Mouse (Mus musculus) kidney, embryonic 14.5 days (tissue): ENCODE data around the gene Mrm1. TPM values are rescaled to one million over a fixed set of nuclear protein-coding genes. Genes with fewer than 3 reads are reported as not detected.
A peak's percentile ranks its signal among the peaks of the same experiment; 100 is the strongest.
"Not testable (repeated sequence)": the region's sequence is repeated elsewhere in the genome, so short reads cannot be mapped to it uniquely, and the experiment has no call there.

Experiments
- ATAC-seq: fragments of 200-750 bp; cut with Nextera tagmentation; 2 replicates; pipeline ENCODE4 v1.8.0; 2017; ENCODE audit warnings: moderate number of reproducible peaks, mild to moderate bottlenecking, moderate TSS enrichment, moderate library complexity; ENCODE audit not compliant: low FRiP score, low TSS enrichment
- H3K27ac ChIP-seq: fragments of 300-500 bp; sonication (generic); 2 replicates; pipeline ENCODE4 v1.5.1; 2014; ENCODE audit warnings: low read depth, mild to moderate bottlenecking, low read length, moderate library complexity, mixed read lengths
- H3K27me3 ChIP-seq: fragments of 300-500 bp; sonication (generic); 2 replicates; pipeline ENCODE4 v1.6.1; 2014; ENCODE audit warnings: mild to moderate bottlenecking, low read length; ENCODE audit not compliant: control insufficient read depth, insufficient read depth
- H3K36me3 ChIP-seq: fragments of 300-500 bp; sonication (generic); 2 replicates; pipeline ENCODE4 v1.6.1; 2014; ENCODE audit warnings: low read length, mixed read lengths; ENCODE audit not compliant: control insufficient read depth, insufficient read depth
- H3K4me1 ChIP-seq: fragments of 300-500 bp; sonication (generic); 2 replicates; pipeline ENCODE4 v1.6.1; 2014; ENCODE audit warnings: low read length, mixed read lengths; ENCODE audit not compliant: control insufficient read depth, insufficient read depth
- H3K4me2 ChIP-seq: fragments of 300-500 bp; sonication (generic); replicated peaks from 2 replicates; pipeline ENCODE4 v1.6.1; 2014; ENCODE audit warnings: low read depth, mild to moderate bottlenecking, low read length
- H3K4me3 ChIP-seq: fragments of 300-500 bp; sonication (generic); 2 replicates; pipeline ENCODE4 v1.5.1; 2014; ENCODE audit warnings: mild to moderate bottlenecking, low read length
- H3K9ac ChIP-seq: fragments of 300-500 bp; sonication (generic); 2 replicates; pipeline ENCODE4 v1.6.1; 2014; ENCODE audit warnings: low read depth, mild to moderate bottlenecking, low read length, moderate library complexity
- H3K9me3 ChIP-seq: fragments of 300-500 bp; sonication (generic); 2 replicates; pipeline ENCODE4 v1.6.1; 2016; ENCODE audit warnings: low read length; ENCODE audit not compliant: control insufficient read depth
- WGBS: fragments of 180-500 bp; shearing (Covaris S2); extraction: QIAGEN DNeasy Blood & Tissue Kit; methylation state at CpG from one replicate; pipeline ENCODE4 v1.1.7; 2014; 5-methylcytosine and 5-hydroxymethylcytosine counted together
- polyA plus RNA-seq: library from polyadenylated mRNA; unstranded; fragments of >200 nt; fragmentation: Nextera tagmentation; extraction: Ambion mirVana; gene quantifications from 2 replicates; pipeline ENCODE4 v1.2.1, GENCODE M21; 2014

Gene Mrm1
- polyA plus RNA-seq, 1 experiment from 2014 or later, result 12.6 TPM

- peak overlapping the region; percentile 83 for H3K4me3 ChIP-seq
- not testable (repeated sequence) for H3K27me3 ChIP-seq, H3K4me1 ChIP-seq, ATAC-seq, H3K9me3 ChIP-seq
- peak overlapping the region; percentile 82 for H3K27ac ChIP-seq
- H3K4me2 ChIP-seq, result peak overlapping the region; percentile 95
- H3K36me3 ChIP-seq, result peaks cover 31% of the 10 kb centered on the region
- H3K9ac ChIP-seq, result peak overlapping the region; percentile 81; the same call in 1 of the 2 replicates
- 76% methylated on average over 11 of the region's 11 CpGs for WGBS
Observed at GRCm38 (mm10) chr11:84829495-84829894, 10.2 kb upstream of the Mrm1 start.

DNA sequence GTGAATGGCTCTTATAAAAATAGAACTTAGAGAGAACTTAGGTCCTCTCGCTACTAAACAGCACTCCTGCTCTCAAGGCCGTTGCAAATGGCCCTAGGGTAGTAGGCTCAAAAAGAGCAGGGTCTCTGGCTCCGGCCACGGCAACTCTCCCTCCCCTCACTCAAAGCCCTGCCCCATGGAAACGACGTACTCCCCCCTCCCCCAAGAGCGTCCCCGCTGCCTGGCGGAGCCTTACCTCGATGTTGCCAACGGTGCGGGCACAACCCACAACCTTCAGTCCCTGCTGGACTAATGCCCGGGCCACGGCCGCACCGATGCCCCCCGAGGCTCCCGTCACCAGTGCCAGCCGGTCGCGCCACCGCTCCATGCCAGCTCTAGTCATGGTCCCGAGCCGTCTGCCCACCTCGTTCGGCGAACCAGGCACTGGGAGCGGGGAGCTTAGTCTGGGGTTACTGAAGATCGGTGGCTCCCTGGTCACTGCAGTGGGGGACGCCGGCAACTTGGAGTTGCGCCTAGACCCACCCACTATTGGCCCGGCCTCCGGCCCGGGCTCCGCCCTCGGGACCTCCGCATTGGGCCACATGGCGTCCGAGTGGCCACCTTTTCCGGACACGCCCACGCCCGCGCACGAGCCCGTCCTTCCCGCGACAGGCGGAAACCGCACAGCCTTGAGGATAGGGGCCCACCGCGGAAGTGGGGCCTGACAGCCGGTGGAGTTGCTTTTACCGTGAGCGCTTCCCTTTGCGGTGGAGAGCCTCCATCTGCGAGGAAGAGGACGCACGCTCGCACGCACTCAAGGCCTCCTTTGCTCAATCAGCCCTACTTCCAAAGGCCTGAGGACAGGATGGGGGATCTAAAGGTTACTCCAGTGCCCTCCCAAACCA lies 9.4 kb upstream of the Mrm1 start, which contains the start of gene Dhrs11:
Gene Dhrs11 (minus strand): TSS at position 479 of the 884 bp plus-strand sequence.
- under 1% methylated on average over 62 of the region's 62 CpGs for WGBS
- Histone ChIP-seq H3K4me3 (peak within 1 kb of the TSS; percentile 83), H3K9me3 (no peaks in the 10 kb centered on the region), H3K27me3 (no peaks in the 10 kb centered on the region), H3K27ac (peak within 1 kb of the TSS; percentile 82), H3K36me3 (peaks cover 24% of the 10 kb centered on the region), H3K4me2 (peak within 1 kb of the TSS; percentile 95), H3K4me1 (0 out of 2 replicates have a peak, but pooled peaks cover 5% of the 10 kb centered on the region), H3K9ac (peak within 1 kb of the TSS; percentile 81)
- peak; percentile 97 for ATAC-seq

DNA sequence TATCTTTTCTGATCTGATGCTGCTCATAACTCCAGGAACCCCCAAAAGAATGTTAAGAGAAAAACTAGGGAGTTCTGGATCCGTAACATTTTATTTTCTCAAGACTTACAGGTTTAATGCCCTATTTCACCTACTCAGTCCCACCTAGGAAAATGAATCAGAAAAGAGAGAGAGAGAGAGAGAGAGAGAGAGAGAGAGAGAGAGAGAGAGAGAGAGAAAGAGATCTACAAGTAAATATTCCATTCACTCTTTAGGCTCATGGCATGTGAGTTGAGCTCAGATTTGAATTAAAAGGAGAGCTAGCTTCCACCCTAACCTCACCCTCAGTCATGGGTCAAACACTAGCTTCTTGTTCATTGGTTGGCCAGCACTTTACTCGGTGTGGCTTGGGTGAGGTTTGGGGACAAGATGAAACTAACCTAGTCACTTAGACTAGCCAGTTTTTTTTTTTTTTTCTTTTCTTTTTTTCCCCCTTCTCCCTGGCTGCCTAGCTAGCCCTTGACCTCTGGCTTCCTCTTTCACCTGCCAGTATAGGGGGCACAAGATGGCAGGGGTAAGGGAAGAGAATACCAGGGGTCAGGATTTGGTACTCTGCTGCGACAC lies 8.7 kb upstream of the Mrm1 start:
- Histone ChIP-seq H3K9ac (peak overlapping the region; percentile 81; the same call in 1 of the 2 replicates), H3K27ac (no peak overlapping the region), H3K27me3 (no peaks in the 10 kb centered on the region), H3K4me1 (0 out of 2 replicates have a peak, but pooled peaks cover 5% of the 10 kb centered on the region), H3K4me3 (peak overlapping the region; percentile 83), H3K4me2 (peak overlapping the region; percentile 95), H3K9me3 (no peaks in the 10 kb centered on the region), H3K36me3 (peaks cover 18% of the 10 kb centered on the region)
- WGBS, result 43% methylated on average over 3 of the region's 3 CpGs
- no peak for ATAC-seq

DNA sequence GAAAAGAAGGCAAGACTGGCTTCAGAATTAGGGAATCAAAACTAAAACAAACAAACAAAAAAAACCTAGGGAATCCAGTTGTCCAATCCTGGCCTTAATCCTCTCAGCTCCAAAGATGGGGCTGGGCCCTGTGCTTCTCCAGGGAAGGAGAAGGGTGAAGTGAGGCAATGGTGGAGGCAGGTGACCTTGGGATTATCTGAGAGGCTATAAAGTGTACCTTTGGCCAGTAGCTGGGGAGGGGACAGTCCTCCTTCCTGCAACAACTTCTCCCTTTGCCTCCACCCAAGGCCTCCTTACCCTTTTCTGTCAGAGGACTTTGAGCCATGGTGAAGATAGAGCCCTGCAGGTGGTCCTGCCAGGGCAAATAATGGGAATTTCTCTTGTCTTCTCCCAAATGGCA lies 8.2 kb upstream of the Mrm1 start:
- H3K36me3 ChIP-seq, result peaks cover 13% of the 10 kb centered on the region
- H3K4me2 ChIP-seq, result no peak overlapping the region
- H3K27me3 ChIP-seq, result no peaks in the 10 kb centered on the region
- H3K27ac ChIP-seq, result no peak overlapping the region
- H3K4me1 ChIP-seq, result 0 out of 2 replicates have a peak, but pooled peaks cover 5% of the 10 kb centered on the region
- no peak for ATAC-seq
- no peak overlapping the region for H3K4me3 ChIP-seq
- H3K9me3 ChIP-seq, result no peaks in the 10 kb centered on the region
- H3K9ac ChIP-seq, result no peak overlapping the region

GRCm38 (mm10) chr11:84826185-84826584 lies 6.9 kb upstream of the Mrm1 start:
- H3K4me3 ChIP-seq, result no peak overlapping the region
- no peak for ATAC-seq
- H3K27me3 ChIP-seq, result no peaks in the 10 kb centered on the region
- H3K4me2 ChIP-seq, result no peak overlapping the region
- 0 out of 2 replicates have a peak, but pooled peaks cover 5% of the 10 kb centered on the region for H3K4me1 ChIP-seq
- 54% methylated on average over 3 of the region's 3 CpGs for WGBS
- H3K9me3 ChIP-seq, result no peaks in the 10 kb centered on the region
- H3K9ac ChIP-seq, result no peak overlapping the region
- 0 out of 2 replicates have a peak, but pooled peaks cover 4% of the 10 kb centered on the region for H3K36me3 ChIP-seq
- no peak overlapping the region for H3K27ac ChIP-seq

GRCm38 (mm10) chr11:84825261-84825807 lies 6.0 kb upstream of the Mrm1 start:
- no peak for ATAC-seq
- no peaks in the 10 kb centered on the region for H3K9me3 ChIP-seq
- no peaks in the 10 kb centered on the region for H3K36me3 ChIP-seq
- WGBS, result 78% methylated on average over 10 of the region's 10 CpGs
- no peak overlapping the region for H3K27ac ChIP-seq
- no peak overlapping the region for H3K9ac ChIP-seq
- no peak overlapping the region for H3K4me2 ChIP-seq
- H3K4me3 ChIP-seq, result no peak overlapping the region
- no peaks in the 10 kb centered on the region for H3K27me3 ChIP-seq
- 0 out of 2 replicates have a peak, but pooled peaks cover 5% of the 10 kb centered on the region for H3K4me1 ChIP-seq

- no peak overlapping the region for H3K27ac ChIP-seq
- no peaks in the 10 kb centered on the region for H3K9me3 ChIP-seq
- no peak overlapping the region for H3K9ac ChIP-seq
- no peaks in the 10 kb centered on the region for H3K27me3 ChIP-seq
- H3K4me1 ChIP-seq, result 0 out of 2 replicates have a peak, but pooled peaks cover 5% of the 10 kb centered on the region
- no peak for ATAC-seq
- 68% methylated on average over 10 of the region's 10 CpGs for WGBS
- no peaks in the 10 kb centered on the region for H3K36me3 ChIP-seq
- H3K4me2 ChIP-seq, result no peak overlapping the region
- H3K4me3 ChIP-seq, result no peak overlapping the region
Observed at GRCm38 (mm10) chr11:84823484-84823897, 4.2 kb upstream of the Mrm1 start.

DNA sequence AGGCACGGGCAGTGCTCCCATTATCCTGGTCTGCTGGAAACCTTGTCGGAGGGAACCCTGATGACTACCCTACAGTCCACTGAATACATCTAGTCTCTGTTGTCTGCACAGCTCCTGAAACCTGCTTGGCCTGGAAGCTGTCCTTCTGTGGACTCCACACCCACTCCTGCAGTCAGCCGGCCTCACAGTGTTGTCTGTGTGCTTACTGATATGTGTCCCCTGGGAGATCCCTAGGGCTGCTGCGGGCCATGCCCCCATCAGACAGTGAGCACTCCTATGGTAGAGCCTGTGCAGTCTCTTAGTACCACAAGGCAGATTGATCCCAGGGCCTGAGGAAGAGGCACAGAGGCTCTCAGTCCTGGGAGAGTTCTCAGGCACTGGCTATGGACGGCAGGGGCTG lies 3.2 kb upstream of the Mrm1 start:
- no peak overlapping the region for H3K4me3 ChIP-seq
- no peaks in the 10 kb centered on the region for H3K9me3 ChIP-seq
- no peak overlapping the region for H3K27ac ChIP-seq
- 81% methylated on average over 5 of the region's 5 CpGs for WGBS
- no peak overlapping the region for H3K4me2 ChIP-seq
- no peak for ATAC-seq
- no peak overlapping the region for H3K9ac ChIP-seq
- no peaks in the 10 kb centered on the region for H3K36me3 ChIP-seq
- no peaks in the 10 kb centered on the region for H3K4me1 ChIP-seq
- no peaks in the 10 kb centered on the region for H3K27me3 ChIP-seq
